Mouse (Mus musculus): Measurements from ENCODE around the gene Ipo4. TPM values are rescaled to one million over a fixed set of nuclear protein-coding genes. Genes with fewer than 3 reads are reported as not detected.

Gene Ipo4
- polyA plus RNA-seq, 1 experiment from 2014 or later: 25.9 TPM

DNA sequence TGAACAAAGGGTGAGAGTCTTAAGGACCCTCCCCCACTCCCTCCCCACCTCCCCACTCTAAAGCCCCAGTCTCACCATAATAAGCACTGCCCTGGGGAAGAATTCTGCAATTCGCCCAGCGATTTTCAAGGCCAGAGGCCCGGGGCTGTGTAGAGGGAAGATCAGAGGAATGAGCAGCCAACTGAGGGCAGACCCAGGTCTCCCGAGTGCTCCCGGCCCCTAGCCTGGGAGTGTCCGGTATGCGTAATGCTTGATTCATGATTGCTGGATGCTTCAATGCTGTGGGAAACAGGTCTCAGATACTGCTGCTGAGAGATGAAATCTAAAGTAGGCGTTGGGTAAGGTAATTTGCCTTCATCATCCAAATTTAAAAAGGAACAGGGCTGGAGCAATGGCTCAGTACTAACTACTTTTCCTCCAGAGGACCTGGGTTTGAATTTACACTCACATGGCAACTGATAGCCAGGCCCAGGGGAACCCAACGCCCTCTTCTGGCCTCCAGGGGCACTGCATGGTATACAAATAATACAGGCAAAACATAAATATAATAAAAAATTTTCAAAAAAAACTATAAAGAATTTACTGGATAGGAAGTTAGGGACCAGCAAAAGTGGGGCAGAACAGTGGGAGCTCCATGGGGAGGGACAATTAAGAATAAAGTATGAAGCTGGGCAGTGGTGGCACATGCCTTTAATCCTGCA lies 53.6 kb downstream of the Ipo4 start:
- Histone ChIP-seq H3K4me2 (replicated peaks; ENCODE audit: low read depth, low read length) (no peak overlapping the region), H3K4me1 (ENCODE audit: insufficient read depth, low read depth, low read length) (no peaks in the 10 kb centered on the region; the same call in 1 of the 2 replicates), H3K27ac (ENCODE audit: low read length) (no peak overlapping the region), H3K4me3 (ENCODE audit: low read depth, low read length) (no peak overlapping the region), H3K36me3 (ENCODE audit: insufficient read depth, low read length) (peaks cover 18% of the 10 kb centered on the region; the same call in 1 of the 2 replicates), H3K27me3 (replicated peaks; ENCODE audit: insufficient read depth, low read length) (no peaks in the 10 kb centered on the region), H3K9ac (replicated peaks; ENCODE audit: low read depth) (no peak overlapping the region), H3K9me3 (ENCODE audit: low read length) (no peaks in the 10 kb centered on the region)
- ATAC-seq (no peak), DNase-seq (ENCODE audit: low spot score) (no peak)
- no peak for TF ChIP-seq EP300 (IDR thresholded peaks at IDR 0.05)
- TF ChIP-seq CTCF (IDR thresholded peaks at IDR 0.05): peak; percentile 60
- 78% methylated on average over 9 of the region's 9 CpGs for WGBS

DNA sequence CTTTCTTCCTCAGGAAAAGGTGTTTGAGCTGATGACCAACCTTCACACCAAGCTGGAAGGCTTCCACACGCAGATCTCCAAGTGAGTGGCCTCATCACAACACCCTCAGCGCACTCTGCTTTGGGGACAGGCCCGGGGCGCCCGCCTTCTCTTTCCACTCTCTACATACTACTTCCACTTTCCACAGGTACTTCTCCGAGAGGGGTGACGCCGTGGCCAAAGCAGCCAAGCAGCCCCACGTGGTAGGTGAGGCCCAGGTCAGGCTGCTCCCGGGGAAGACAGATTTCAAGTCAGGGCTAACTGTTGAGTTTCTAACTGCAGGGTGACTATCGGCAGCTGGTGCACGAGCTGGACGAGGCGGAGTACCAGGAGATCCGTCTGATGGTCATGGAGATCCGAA lies 55.0 kb downstream of the Ipo4 start:
- DNase-seq (ENCODE audit: low spot score): no peak

DNA sequence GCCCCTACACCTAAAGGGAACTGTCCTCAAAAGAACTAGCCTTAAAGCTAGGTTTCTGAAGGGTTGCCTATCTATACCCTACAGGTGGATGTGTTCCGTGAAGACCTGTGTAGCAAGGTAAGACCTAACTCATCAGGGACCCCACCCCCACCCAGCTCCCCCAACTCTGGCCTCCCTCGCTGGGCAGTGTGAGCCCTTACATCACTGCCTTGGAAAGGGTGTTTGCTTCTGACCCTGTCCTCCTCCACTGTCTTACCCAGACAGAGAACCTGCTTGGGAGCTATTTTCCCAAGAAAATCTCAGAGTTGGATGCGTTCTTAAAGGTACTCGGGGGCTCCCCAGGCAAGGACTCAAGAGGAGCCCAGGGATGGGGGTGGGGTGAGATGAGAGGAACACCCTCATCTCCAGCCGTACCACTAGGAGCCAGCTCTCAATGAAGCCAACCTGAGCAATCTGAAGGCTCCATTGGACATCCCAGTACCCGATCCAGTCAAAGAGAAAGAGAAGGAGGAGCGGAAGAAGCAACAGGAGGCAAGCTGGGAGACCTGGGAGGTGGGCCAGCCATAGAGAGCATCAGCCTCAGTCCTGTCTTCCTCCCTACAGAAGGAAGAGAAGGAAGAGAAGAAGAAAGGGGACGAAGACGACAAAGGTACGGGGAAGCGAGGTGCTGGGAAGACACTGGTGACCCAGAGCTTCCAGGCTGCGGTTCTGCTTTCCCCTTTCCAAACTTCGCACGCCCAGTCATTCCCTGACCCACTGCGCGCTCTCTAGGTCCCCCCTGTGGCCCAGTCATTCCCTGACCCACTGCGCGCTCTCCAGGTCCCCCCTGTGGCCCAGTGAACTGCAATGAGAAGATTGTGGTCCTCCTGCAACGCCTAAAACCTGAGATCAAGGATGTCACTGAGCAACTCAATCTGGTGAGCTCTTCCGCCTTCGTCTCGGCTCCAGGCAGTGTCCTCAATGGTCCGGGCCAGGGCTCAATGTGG lies 56.0 kb downstream of the Ipo4 start:
- H3K4me2 ChIP-seq (replicated peaks; ENCODE audit: low read depth, low read length): no peak overlapping the region

More for the DNA sequence above, 55.0 kb downstream of the Ipo4 start:
- TF ChIP-seq EP300 (IDR thresholded peaks at IDR 0.05) (no peak), CTCF (IDR thresholded peaks at IDR 0.05) (no peak)
- 93% methylated on average over 16 of the region's 16 CpGs for WGBS
- Histone ChIP-seq H3K4me1 (ENCODE audit: insufficient read depth, low read depth, low read length) (no peaks in the 10 kb centered on the region; the same call in 1 of the 2 replicates), H3K36me3 (ENCODE audit: insufficient read depth, low read length) (peaks cover 15% of the 10 kb centered on the region; the same call in 1 of the 2 replicates), H3K27ac (ENCODE audit: low read length) (no peak overlapping the region), H3K9ac (replicated peaks; ENCODE audit: low read depth) (no peak overlapping the region), H3K4me3 (ENCODE audit: low read depth, low read length) (no peak overlapping the region), H3K9me3 (ENCODE audit: low read length) (no peaks in the 10 kb centered on the region), H3K4me2 (replicated peaks; ENCODE audit: low read depth, low read length) (no peak overlapping the region), H3K27me3 (replicated peaks; ENCODE audit: insufficient read depth, low read length) (no peaks in the 10 kb centered on the region)
- no peak for ATAC-seq

DNA sequence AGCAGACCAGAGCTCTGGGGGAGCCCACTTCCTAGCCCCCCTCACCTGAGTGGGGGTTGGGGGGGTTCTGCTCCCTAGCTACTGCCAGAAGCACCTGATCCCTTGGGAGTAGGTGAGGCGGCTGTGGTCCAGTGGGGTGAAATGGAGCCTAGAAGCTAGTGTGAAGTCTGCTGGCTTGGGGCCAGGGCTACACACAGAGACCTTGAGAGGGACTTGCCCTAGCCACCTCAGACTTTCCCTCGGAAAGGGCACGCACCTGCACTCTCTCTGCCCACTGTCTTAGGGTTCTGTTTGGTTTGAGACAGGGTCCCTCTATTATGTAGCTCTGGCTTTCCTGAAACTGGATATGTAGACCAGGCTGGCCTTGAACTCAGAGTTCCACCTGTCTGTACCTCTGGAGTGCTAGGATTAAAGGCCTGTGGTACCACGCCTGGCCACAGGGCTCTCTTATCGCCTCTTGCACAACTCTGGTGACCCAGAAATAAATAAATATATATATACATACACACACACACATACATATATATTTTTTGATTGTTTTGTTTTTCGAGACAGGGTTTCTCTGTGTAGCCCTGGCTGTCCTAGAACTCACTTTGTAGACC lies 57.0 kb downstream of the Ipo4 start:
- peak; percentile 27 for ATAC-seq
- 22% methylated on average over 6 of the region's 6 CpGs for WGBS
- peak overlapping the region; percentile 93 for H3K4me2 ChIP-seq (replicated peaks; ENCODE audit: low read depth, low read length)
- H3K36me3 ChIP-seq (ENCODE audit: insufficient read depth, low read length): peaks cover 15% of the 10 kb centered on the region; the same call in 1 of the 2 replicates
- peak; percentile 72 for DNase-seq (ENCODE audit: low spot score)
- TF ChIP-seq CTCF (IDR thresholded peaks at IDR 0.05) (peak; percentile 23; the same call in 1 of the 2 replicates), EP300 (IDR thresholded peaks at IDR 0.05) (no peak)
- peak overlapping the region; percentile 92 for H3K4me3 ChIP-seq (ENCODE audit: low read depth, low read length)
- H3K27ac ChIP-seq (ENCODE audit: low read length): peak overlapping the region; percentile 91
- H3K9me3 ChIP-seq (ENCODE audit: low read length): no peaks in the 10 kb centered on the region
- H3K4me1 ChIP-seq (ENCODE audit: insufficient read depth, low read depth, low read length): peaks cover 3% of the 10 kb centered on the region; the same call in 1 of the 2 replicates
- peak overlapping the region; percentile 92 for H3K9ac ChIP-seq (replicated peaks; ENCODE audit: low read depth)
- H3K27me3 ChIP-seq (replicated peaks; ENCODE audit: insufficient read depth, low read length): no peaks in the 10 kb centered on the region

More for the DNA sequence above, 56.0 kb downstream of the Ipo4 start:
- Histone ChIP-seq H3K9me3 (ENCODE audit: low read length) (no peaks in the 10 kb centered on the region), H3K36me3 (ENCODE audit: insufficient read depth, low read length) (peaks cover 15% of the 10 kb centered on the region; the same call in 1 of the 2 replicates), H3K27me3 (replicated peaks; ENCODE audit: insufficient read depth, low read length) (no peaks in the 10 kb centered on the region), H3K27ac (ENCODE audit: low read length) (no peak overlapping the region), H3K4me3 (ENCODE audit: low read depth, low read length) (no peak overlapping the region), H3K9ac (replicated peaks; ENCODE audit: low read depth) (no peak overlapping the region), H3K4me1 (ENCODE audit: insufficient read depth, low read depth, low read length) (peaks cover 3% of the 10 kb centered on the region; the same call in 1 of the 2 replicates)
- TF ChIP-seq EP300 (IDR thresholded peaks at IDR 0.05) (no peak), CTCF (IDR thresholded peaks at IDR 0.05) (no peak)
- no peak for DNase-seq (ENCODE audit: low spot score)
- ATAC-seq: no peak
- WGBS: 91% methylated on average over 23 of the region's 23 CpGs

DNA sequence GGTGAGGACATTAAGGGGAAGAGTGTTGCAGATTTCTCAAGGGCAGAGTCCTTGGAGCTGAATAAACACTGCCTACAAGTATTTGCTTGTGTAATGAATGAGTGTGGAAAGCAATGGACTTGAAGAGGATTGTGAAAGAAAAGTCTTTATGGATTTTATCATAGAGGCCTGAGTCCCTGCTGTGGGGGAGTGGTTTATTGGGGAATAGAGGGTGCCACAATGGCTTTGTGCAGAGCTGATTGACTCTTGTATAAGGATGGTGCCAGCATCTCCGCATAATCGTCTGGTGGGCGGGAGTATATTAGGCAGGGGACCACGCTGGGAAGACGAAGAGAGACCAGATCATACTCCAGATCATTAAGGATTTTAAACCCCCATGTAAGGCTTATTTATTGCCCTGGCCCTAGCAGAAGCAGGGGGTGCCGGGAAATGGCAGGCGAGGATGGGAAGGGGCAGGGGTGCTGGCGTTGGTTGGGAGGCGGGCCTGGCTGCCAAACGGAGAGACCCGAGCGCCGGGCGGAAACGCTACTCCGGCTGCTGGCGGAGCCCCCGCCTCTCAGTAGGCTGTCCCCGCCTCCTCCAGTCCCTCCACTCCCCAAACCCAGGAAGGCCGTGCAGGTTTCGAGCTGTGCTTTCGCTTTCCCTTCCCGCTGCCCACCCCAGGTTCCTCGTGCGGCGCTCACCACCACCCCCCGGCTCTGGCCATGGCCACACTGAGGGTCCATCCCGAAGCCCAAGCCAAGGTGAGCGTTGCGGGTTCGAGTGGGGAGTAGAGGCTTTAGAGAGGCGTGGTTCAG lies 57.7 kb downstream of the Ipo4 start, which contains the start of gene Psme1:
Gene Psme1, plus strand, starts transcription at position 253 of the 797 bp plus-strand sequence.
- Histone ChIP-seq H3K36me3 (ENCODE audit: insufficient read depth, low read length) (peaks cover 15% of the 10 kb centered on the region; the same call in 1 of the 2 replicates), H3K4me1 (ENCODE audit: insufficient read depth, low read depth, low read length) (peaks cover 3% of the 10 kb centered on the region; the same call in 1 of the 2 replicates), H3K4me2 (replicated peaks; ENCODE audit: low read depth, low read length) (peak within 1 kb of the TSS; percentile 93), H3K4me3 (ENCODE audit: low read depth, low read length) (peak within 1 kb of the TSS; percentile 92), H3K27me3 (replicated peaks; ENCODE audit: insufficient read depth, low read length) (no peaks in the 10 kb centered on the region), H3K9me3 (ENCODE audit: low read length) (no peaks in the 10 kb centered on the region), H3K27ac (ENCODE audit: low read length) (peak within 1 kb of the TSS; percentile 91), H3K9ac (replicated peaks; ENCODE audit: low read depth) (peak within 1 kb of the TSS; percentile 92)
- ATAC-seq (peak; percentile 92), DNase-seq (ENCODE audit: low spot score) (peak; percentile 97)
- TF ChIP-seq CTCF (IDR thresholded peaks at IDR 0.05) (no peak), EP300 (IDR thresholded peaks at IDR 0.05) (peak; percentile 88)
- 3% methylated on average over 26 of the region's 32 CpGs for WGBS
